Mouse (Mus musculus) stomach, embryonic 14.5 days (tissue): Measurements from ENCODE around the gene Gm20403. TPM values are rescaled to one million over a fixed set of nuclear protein-coding genes. Genes with fewer than 3 reads are reported as not detected.
"Not testable (repeated sequence)": the region's sequence is repeated elsewhere in the genome, so short reads cannot be mapped to it uniquely, and the experiment has no call there.

Experiments
- ATAC-seq: fragments of 200-750 bp; cut with Nextera tagmentation; 2 replicates; pipeline ENCODE4 v1.8.0; 2017; ENCODE audit warnings: low read depth, moderate TSS enrichment; ENCODE audit not compliant: insufficient number of reproducible peaks, insufficient read depth, low FRiP score
- H3K27ac ChIP-seq: fragments of 300-500 bp; sonication (generic); 2 replicates; pipeline ENCODE4 v1.5.1; 2014; ENCODE audit warnings: mild to moderate bottlenecking, low read length, moderate library complexity, mixed read lengths
- H3K27me3 ChIP-seq: fragments of 300-500 bp; sonication (generic); 2 replicates; pipeline ENCODE4 v1.6.1; 2014; ENCODE audit warnings: low read length, control low read depth, mixed read lengths; ENCODE audit not compliant: control insufficient read depth, insufficient read depth
- H3K36me3 ChIP-seq: fragments of 300-500 bp; sonication (generic); 2 replicates; pipeline ENCODE4 v1.6.1; 2014; ENCODE audit warnings: mild to moderate bottlenecking, control low read depth, low read length, moderate library complexity, mixed read lengths; ENCODE audit not compliant: control insufficient read depth, insufficient read depth
- H3K4me1 ChIP-seq: fragments of 300-500 bp; sonication (generic); 2 replicates; pipeline ENCODE4 v1.6.1; 2014; ENCODE audit warnings: low read length, control low read depth, mixed read lengths; ENCODE audit not compliant: control insufficient read depth, insufficient read depth
- H3K4me2 ChIP-seq: fragments of 300-500 bp; sonication (generic); replicated peaks from 2 replicates; pipeline ENCODE4 v1.6.1; 2014; ENCODE audit warnings: low read depth, low read length, control low read depth
- H3K4me3 ChIP-seq: fragments of 300-500 bp; sonication (generic); 2 replicates; pipeline ENCODE4 v1.5.1; 2014; ENCODE audit warnings: low read depth, low read length, control low read depth
- H3K9ac ChIP-seq: fragments of 300-500 bp; sonication (generic); replicated peaks from 2 replicates; pipeline ENCODE4 v1.6.1; 2014; ENCODE audit warnings: low read depth, mild to moderate bottlenecking, control low read depth, low read length, moderate library complexity, mixed read lengths
- H3K9me3 ChIP-seq: fragments of 300-500 bp; sonication (generic); 2 replicates; pipeline ENCODE4 v1.6.1; 2016; ENCODE audit warnings: low read depth, low read length, control low read depth; ENCODE audit not compliant: control insufficient read depth
- WGBS: fragments of 180-500 bp; shearing (Covaris S2); extraction: QIAGEN DNeasy Blood & Tissue Kit; methylation state at CpG from one replicate; pipeline ENCODE4 v1.1.7; 2014; 5-methylcytosine and 5-hydroxymethylcytosine counted together
- polyA plus RNA-seq: library from polyadenylated mRNA; unstranded; fragments of >200 nt; fragmentation: Nextera tagmentation; extraction: Ambion mirVana; gene quantifications from 2 replicates; pipeline ENCODE4 v1.2.1, GENCODE M21; 2014

Gene Gm20403
- polyA plus RNA-seq, 1 experiment from 2014 or later, result not detected

- Histone ChIP-seq H3K9ac (no peak overlapping the region), H3K36me3 (no peaks in the 10 kb centered on the region), H3K27me3 (no peaks in the 10 kb centered on the region), H3K4me1 (no peaks in the 10 kb centered on the region), H3K4me3 (no peak overlapping the region), H3K4me2 (no peak overlapping the region), H3K27ac (no peak overlapping the region), H3K9me3 (no peaks in the 10 kb centered on the region)
- WGBS, result 61% methylated on average over 2 of the region's 2 CpGs
- ATAC-seq, result no peak
Observed at GRCm38 (mm10) chr12:54959569-54959968, 26.8 kb downstream of the Gm20403 start.

DNA sequence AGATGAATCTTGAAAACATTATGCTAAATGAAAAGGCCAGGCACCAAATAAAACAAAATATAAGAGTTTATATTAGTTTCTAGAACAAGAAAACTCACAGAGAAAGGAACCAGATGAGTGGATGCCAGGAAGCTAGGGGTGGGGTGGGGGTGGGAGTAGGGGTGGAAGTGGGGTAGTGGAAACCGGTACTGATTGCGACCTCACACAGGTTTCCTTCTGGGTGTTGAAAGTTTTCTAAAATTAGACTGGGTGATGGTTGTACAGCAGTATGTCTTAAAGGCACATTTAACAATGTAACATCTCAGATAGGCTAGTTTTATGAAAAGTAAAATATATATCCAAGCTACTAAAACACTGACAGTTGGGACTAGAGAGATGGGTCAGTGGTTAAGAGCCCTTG, 29.4 kb downstream of the Gm20403 start:
- H3K4me1 ChIP-seq, result no peaks in the 10 kb centered on the region
- H3K4me2 ChIP-seq, result no peak overlapping the region
- H3K27me3 ChIP-seq, result no peaks in the 10 kb centered on the region
- H3K27ac ChIP-seq, result no peak overlapping the region
- no peaks in the 10 kb centered on the region; the same call in 1 of the 2 replicates for H3K36me3 ChIP-seq
- no peak for ATAC-seq
- no peaks in the 10 kb centered on the region for H3K9me3 ChIP-seq
- 82% methylated on average over 2 of the region's 2 CpGs for WGBS
- no peak overlapping the region for H3K9ac ChIP-seq
- H3K4me3 ChIP-seq, result no peak overlapping the region

DNA sequence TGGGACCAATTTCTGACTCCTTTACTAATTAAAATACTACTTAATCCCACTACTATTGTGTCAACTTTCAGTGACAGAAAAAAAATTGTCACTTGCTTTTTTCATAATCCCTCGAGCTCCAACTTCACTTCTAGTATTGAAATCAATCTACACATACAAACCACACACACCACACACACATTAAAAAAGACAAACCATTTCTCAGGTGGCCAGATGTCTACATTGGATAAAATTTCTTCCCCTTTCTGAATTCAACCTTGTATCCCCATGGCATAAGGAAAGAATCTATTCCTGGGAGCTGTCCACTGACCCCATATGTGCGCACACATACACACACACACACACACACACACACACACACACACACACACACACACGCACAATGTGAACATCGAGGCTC, 29.9 kb downstream of the Gm20403 start:
- Histone ChIP-seq H3K27ac (no peak overlapping the region), H3K9ac (no peak overlapping the region), H3K9me3 (no peaks in the 10 kb centered on the region), H3K27me3 (no peaks in the 10 kb centered on the region), H3K4me1 (no peaks in the 10 kb centered on the region), H3K4me3 (no peak overlapping the region), H3K36me3 (no peaks in the 10 kb centered on the region; the same call in 1 of the 2 replicates), H3K4me2 (no peak overlapping the region)
- 92% methylated on average over 4 of the region's 4 CpGs for WGBS
- no peak for ATAC-seq

DNA sequence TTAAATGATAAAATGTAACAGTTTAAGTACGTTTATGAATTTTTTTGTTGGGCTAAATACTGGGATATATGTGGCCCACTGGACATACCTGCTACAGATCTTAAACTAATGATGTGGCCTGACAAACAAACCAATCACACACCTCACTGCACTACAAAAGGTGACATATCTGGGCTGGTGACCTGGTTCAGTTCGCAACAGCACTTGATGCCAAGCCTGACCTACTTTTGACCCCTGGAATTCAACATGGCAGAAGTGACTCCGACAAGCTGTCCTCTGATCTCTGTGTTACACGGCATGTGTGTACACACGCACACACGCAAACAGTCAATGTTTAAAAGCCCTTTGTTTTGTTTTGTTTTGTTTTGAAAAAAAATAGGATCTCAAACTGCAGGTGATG, 40.2 kb downstream of the Gm20403 start:
- Histone ChIP-seq H3K36me3 (peaks cover 4% of the 10 kb centered on the region; the same call in 1 of the 2 replicates), H3K4me3 (no peak overlapping the region), H3K9me3 (no peaks in the 10 kb centered on the region), H3K27ac (no peak overlapping the region), H3K9ac (no peak overlapping the region), H3K27me3 (no peaks in the 10 kb centered on the region), H3K4me1 (no peaks in the 10 kb centered on the region), H3K4me2 (no peak overlapping the region)
- WGBS, result 76% methylated on average over 6 of the region's 6 CpGs
- no peak for ATAC-seq

DNA sequence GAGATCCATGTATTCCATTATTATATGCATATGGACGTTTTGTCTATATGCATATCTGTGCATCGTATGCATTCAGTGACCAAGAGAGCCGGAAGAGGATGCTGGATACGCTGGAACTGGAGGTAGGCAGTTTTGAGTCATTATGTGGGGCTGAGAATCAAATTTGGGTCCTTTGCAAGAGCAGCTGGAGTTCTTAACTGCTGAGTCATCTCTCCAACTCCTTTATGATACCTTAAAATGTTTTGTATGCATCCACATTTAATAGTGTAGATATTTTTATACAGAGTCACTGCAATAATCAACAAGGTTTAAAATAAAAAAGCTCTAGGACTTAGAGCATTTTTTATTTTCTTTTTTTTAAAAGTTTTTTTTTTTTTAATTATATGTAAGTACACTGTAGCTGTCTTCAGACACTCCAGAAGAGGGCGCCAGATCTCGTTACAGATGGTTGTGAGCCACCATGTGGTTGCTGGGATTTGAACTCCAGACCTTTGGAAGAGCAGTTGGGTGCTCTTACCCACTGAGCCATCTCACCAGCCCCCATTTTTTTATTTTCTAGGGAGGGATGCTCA, 43.7 kb downstream of the Gm20403 start:
- ATAC-seq, H3K27me3 ChIP-seq, H3K9me3 ChIP-seq, H3K27ac ChIP-seq, H3K9ac ChIP-seq, H3K4me3 ChIP-seq, H3K4me2 ChIP-seq, H3K36me3 ChIP-seq, H3K4me1 ChIP-seq: not testable (repeated sequence)
- WGBS, result 92% methylated on average over 6 of the region's 6 CpGs

- H3K9me3 ChIP-seq, H3K4me1 ChIP-seq, H3K4me2 ChIP-seq, ATAC-seq, H3K27me3 ChIP-seq, H3K9ac ChIP-seq, H3K27ac ChIP-seq, H3K4me3 ChIP-seq, H3K36me3 ChIP-seq: not testable (repeated sequence)
- WGBS, result 88% methylated on average over 5 of the region's 5 CpGs
Observed at GRCm38 (mm10) chr12:54937581-54938343, 48.6 kb downstream of the Gm20403 start.

Other genes with a start within 250 kb of the Gm20403 start
- 204 and 216 TPM in 2 replicates for gene Snx6, start 190.8 kb downstream of the Gm20403 start, polyA plus RNA-seq
- gene Cfl2, start 123.7 kb downstream of the Gm20403 start, polyA plus RNA-seq, result 214 and 230 TPM in 2 replicates
- 19.8 and 22.4 TPM in 2 replicates for gene Baz1a, start 27.8 kb upstream of the Gm20403 start, polyA plus RNA-seq
- 33.0 and 34.5 TPM in 2 replicates for gene 2700097O09Rik, start 93.6 kb upstream of the Gm20403 start, polyA plus RNA-seq
- gene Srp54a, start 93.7 kb upstream of the Gm20403 start, polyA plus RNA-seq, result 169 and 185 TPM in 2 replicates
- gene Fam177a, start 137.9 kb upstream of the Gm20403 start, polyA plus RNA-seq, result 27.4 and 28.1 TPM in 2 replicates
- gene Srp54b, start 168.6 kb upstream of the Gm20403 start, polyA plus RNA-seq, result 68.8 and 77.2 TPM in 2 replicates
- 2.2 and 4.5 TPM in 2 replicates for gene 1700047I17Rik2, start 213.1 kb upstream of the Gm20403 start, polyA plus RNA-seq
- 68.1 and 82.2 TPM in 2 replicates for gene Srp54c, start 243.6 kb upstream of the Gm20403 start, polyA plus RNA-seq